Mouse (Mus musculus) macrophage (primary cell): Measurements from ENCODE around the gene Fip1l1. TPM values are rescaled to one million over a fixed set of nuclear protein-coding genes. Genes with fewer than 3 reads are reported as not detected.

Source experiments
- H3K27ac ChIP-seq: fragments of 350-480 bp; formaldehyde crosslinking; 2 replicates; pipeline ENCODE4 v1.9.0; 2021
- H3K36me3 ChIP-seq: fragments of 350-480 bp; formaldehyde crosslinking; 2 replicates; pipeline ENCODE4 v1.9.0; 2021; ENCODE audit errors: inconsistent target
- H3K4me3 ChIP-seq: fragments of 350-480 bp; formaldehyde crosslinking; 2 replicates; pipeline ENCODE4 v1.9.0; 2021; ENCODE audit errors: inconsistent target
- H3K79me2 ChIP-seq: fragments of 350-480 bp; formaldehyde crosslinking; 2 replicates; pipeline ENCODE4 v1.9.0; 2021; ENCODE audit errors: inconsistent target
- WGBS: methylation state at CpG from one replicate; pipeline ENCODE4 v1.1.7; 2026; ENCODE audit warnings: inconsistent platforms; ENCODE audit not compliant: missing documents; 5-methylcytosine and 5-hydroxymethylcytosine counted together
- polyA plus RNA-seq: library from polyadenylated mRNA; stranded (reverse); fragments of 250-400 nt; gene quantifications from 3 replicates; pipeline ENCODE4 v1.2.4, GENCODE M21; 2018; ENCODE audit warnings: inconsistent platforms

Fip1l1 gene
- polyA plus RNA-seq, 1 experiment from 2014 or later: 81.2 TPM

GRCm38 (mm10) chr5:74600010-74600409 is 64.8 kb downstream of the Fip1l1 start:
- peaks cover 37% of the 10 kb centered on the region for H3K36me3 ChIP-seq
- no peaks in the 10 kb centered on the region for H3K79me2 ChIP-seq
- no peak overlapping the region for H3K27ac ChIP-seq
- WGBS: 90% methylated on average over 5 of the region's 5 CpGs
- no peak overlapping the region for H3K4me3 ChIP-seq

- peaks cover 26% of the 10 kb centered on the region for H3K36me3 ChIP-seq
- no peaks in the 10 kb centered on the region for H3K79me2 ChIP-seq
- 85% methylated on average over 3 of the region's 3 CpGs for WGBS
- no peak overlapping the region for H3K27ac ChIP-seq
- no peak overlapping the region for H3K4me3 ChIP-seq
Observed at GRCm38 (mm10) chr5:74601171-74601570, 65.9 kb downstream of the Fip1l1 start.

- H3K79me2 ChIP-seq: no peaks in the 10 kb centered on the region
- no peak overlapping the region for H3K27ac ChIP-seq
- peaks cover 18% of the 10 kb centered on the region for H3K36me3 ChIP-seq
- H3K4me3 ChIP-seq: no peak overlapping the region
- WGBS: 96% methylated on average over 6 of the region's 6 CpGs
Observed at GRCm38 (mm10) chr5:74601965-74602364, 66.7 kb downstream of the Fip1l1 start.

GRCm38 (mm10) chr5:74602371-74602770 is 67.1 kb downstream of the Fip1l1 start:
- Histone ChIP-seq H3K36me3 (peaks cover 16% of the 10 kb centered on the region), H3K27ac (no peak overlapping the region), H3K79me2 (no peaks in the 10 kb centered on the region), H3K4me3 (no peak overlapping the region)
- 94% methylated on average over 10 of the region's 10 CpGs for WGBS

GRCm38 (mm10) chr5:74603306-74603705 is 68.1 kb downstream of the Fip1l1 start:
- Histone ChIP-seq H3K79me2 (no peaks in the 10 kb centered on the region), H3K27ac (no peak overlapping the region), H3K36me3 (peaks cover 7% of the 10 kb centered on the region), H3K4me3 (no peak overlapping the region)
- WGBS: 87% methylated on average over 4 of the region's 4 CpGs

- Histone ChIP-seq H3K27ac (no peak overlapping the region), H3K36me3 (no peaks in the 10 kb centered on the region), H3K79me2 (no peaks in the 10 kb centered on the region), H3K4me3 (no peak overlapping the region)
- 90% methylated on average over 8 of the region's 8 CpGs for WGBS
Observed at GRCm38 (mm10) chr5:74606213-74606612, 71.0 kb downstream of the Fip1l1 start.

GRCm38 (mm10) chr5:74610511-74610910 is 75.3 kb downstream of the Fip1l1 start:
- 92% methylated on average over 10 of the region's 10 CpGs for WGBS

GRCm38 (mm10) chr5:74612713-74613112 is 77.5 kb downstream of the Fip1l1 start:
- Histone ChIP-seq H3K79me2 (no peaks in the 10 kb centered on the region), H3K4me3 (no peak overlapping the region), H3K36me3 (no peaks in the 10 kb centered on the region), H3K27ac (no peak overlapping the region)
- WGBS: 87% methylated on average over 5 of the region's 5 CpGs

More at GRCm38 (mm10) chr5:74610511-74610910, 75.3 kb downstream of the Fip1l1 start:
- Histone ChIP-seq H3K4me3 (no peak overlapping the region), H3K27ac (no peak overlapping the region), H3K36me3 (no peaks in the 10 kb centered on the region), H3K79me2 (no peaks in the 10 kb centered on the region)

- no peak overlapping the region for H3K4me3 ChIP-seq
- no peak overlapping the region for H3K27ac ChIP-seq
- H3K36me3 ChIP-seq: no peaks in the 10 kb centered on the region
- H3K79me2 ChIP-seq: no peaks in the 10 kb centered on the region
- WGBS: 79% methylated on average over 18 of the region's 18 CpGs
Observed at GRCm38 (mm10) chr5:74613491-74614151, 78.4 kb downstream of the Fip1l1 start.

- Histone ChIP-seq H3K4me3 (no peak overlapping the region), H3K27ac (no peak overlapping the region), H3K79me2 (no peaks in the 10 kb centered on the region), H3K36me3 (no peaks in the 10 kb centered on the region)
- WGBS: 74% methylated on average over 5 of the region's 13 CpGs
Observed at GRCm38 (mm10) chr5:74617816-74618572, 82.7 kb downstream of the Fip1l1 start.

GRCm38 (mm10) chr5:74618573-74619059 is 83.4 kb downstream of the Fip1l1 start:
- Histone ChIP-seq H3K4me3 (no peak overlapping the region), H3K36me3 (no peaks in the 10 kb centered on the region), H3K27ac (no peak overlapping the region), H3K79me2 (no peaks in the 10 kb centered on the region)
- 45% methylated on average over 2 of the region's 3 CpGs for WGBS

- WGBS: 98% methylated on average over 7 of the region's 7 CpGs
- no peaks in the 10 kb centered on the region for H3K79me2 ChIP-seq
- no peaks in the 10 kb centered on the region for H3K36me3 ChIP-seq
- H3K4me3 ChIP-seq: no peak overlapping the region
- H3K27ac ChIP-seq: no peak overlapping the region
Observed at GRCm38 (mm10) chr5:74621691-74622470, 86.6 kb downstream of the Fip1l1 start.

- WGBS: 93% methylated on average over 14 of the region's 14 CpGs
- no peak overlapping the region for H3K27ac ChIP-seq
- H3K79me2 ChIP-seq: no peaks in the 10 kb centered on the region
- H3K4me3 ChIP-seq: no peak overlapping the region
- H3K36me3 ChIP-seq: no peaks in the 10 kb centered on the region
Observed at GRCm38 (mm10) chr5:74623316-74624000, 88.2 kb downstream of the Fip1l1 start.

GRCm38 (mm10) chr5:74624385-74624784 is 89.1 kb downstream of the Fip1l1 start:
- H3K36me3 ChIP-seq: no peaks in the 10 kb centered on the region
- H3K79me2 ChIP-seq: no peaks in the 10 kb centered on the region
- no peak overlapping the region for H3K4me3 ChIP-seq
- 80% methylated on average over 5 of the region's 5 CpGs for whole genome bisulfite sequencing
- H3K27ac ChIP-seq: no peak overlapping the region
